Mouse (Mus musculus): ENCODE data around the gene Ccdc24. TPM values are rescaled to one million over a fixed set of nuclear protein-coding genes. Genes with fewer than 3 reads are reported as not detected.

Gene Ccdc24
- polyA plus RNA-seq, 1 experiment from 2014 or later = 0.62 TPM

GRCm38 (mm10) chr4:117816776-117817175, 55.6 kb downstream of the Ccdc24 start:
- Histone ChIP-seq H3K4me1 (ENCODE audit: control insufficient read depth, insufficient read depth, low read length) (no peaks in the 10 kb centered on the region), H3K36me3 (ENCODE audit: control insufficient read depth, insufficient read depth, low read length) (no peaks in the 10 kb centered on the region), H3K9me3 (replicated peaks; ENCODE audit: control insufficient read depth, low read length) (0 out of 2 replicates have a peak, but pooled peaks cover 2% of the 10 kb centered on the region), H3K4me2 (ENCODE audit: low read depth, low read length) (no peak overlapping the region), H3K27ac (ENCODE audit: low read length) (no peak overlapping the region), H3K9ac (ENCODE audit: low read length) (no peak overlapping the region), H3K4me3 (replicated peaks; ENCODE audit: low read length) (no peak overlapping the region), H3K27me3 (ENCODE audit: control insufficient read depth, insufficient read depth, low read length) (no peaks in the 10 kb centered on the region)
- WGBS = 66% methylated on average over 5 of the region's 5 CpGs
- no peak for ATAC-seq (ENCODE audit: insufficient read depth, low FRiP score)

Other genes starting within 250 kb of the Ccdc24 start
- gene Dmap1, start 190.3 kb downstream of the Ccdc24 start, polyA plus RNA-seq (2015; fragmentation: Nextera tagmentation; extraction: Ambion mirVana) = 40.2 and 42.8 TPM in 2 replicates
- gene Gm12845, start 148.1 kb downstream of the Ccdc24 start, polyA plus RNA-seq (2015; fragmentation: Nextera tagmentation; extraction: Ambion mirVana) = not detected in 2 replicates
- 0.08 TPM in 1 of 2 replicates, not detected in the other for gene Klf17, start 106.9 kb downstream of the Ccdc24 start, polyA plus RNA-seq (2015; fragmentation: Nextera tagmentation; extraction: Ambion mirVana)
- 15.4 and 16.9 TPM in 2 replicates for gene Slc6a9, start 38.1 kb downstream of the Ccdc24 start, polyA plus RNA-seq (2015; fragmentation: Nextera tagmentation; extraction: Ambion mirVana)
- 11.4 and 14.6 TPM in 2 replicates for gene B4galt2, start 10.9 kb upstream of the Ccdc24 start, polyA plus RNA-seq (2015; fragmentation: Nextera tagmentation; extraction: Ambion mirVana)
- gene Atp6v0b, start 14.8 kb upstream of the Ccdc24 start, polyA plus RNA-seq (2015; fragmentation: Nextera tagmentation; extraction: Ambion mirVana) = 224 and 241 TPM in 2 replicates
- 16.5 and 19.4 TPM in 2 replicates for gene Dph2, start 19.5 kb upstream of the Ccdc24 start, polyA plus RNA-seq (2015; fragmentation: Nextera tagmentation; extraction: Ambion mirVana)
- gene Ipo13, start 42.4 kb upstream of the Ccdc24 start, polyA plus RNA-seq (2015; fragmentation: Nextera tagmentation; extraction: Ambion mirVana) = 42.4 and 43.8 TPM in 2 replicates
- 5.3 and 7.8 TPM in 2 replicates for gene Artn, start 57.2 kb upstream of the Ccdc24 start, polyA plus RNA-seq (2015; fragmentation: Nextera tagmentation; extraction: Ambion mirVana)